Mouse (Mus musculus) right cerebral cortex, postnatal 14 days (tissue): ENCODE measurements around the gene Gbp6.
"Not testable (repeated sequence)": the region's sequence is repeated elsewhere in the genome, so short reads cannot be mapped to it uniquely, and the experiment has no call there.

Experiments used
- DNase-seq: peaks from one replicate; pipeline ENCODE4 v3.0.0; 2022

The Gbp6 gene

DNA sequence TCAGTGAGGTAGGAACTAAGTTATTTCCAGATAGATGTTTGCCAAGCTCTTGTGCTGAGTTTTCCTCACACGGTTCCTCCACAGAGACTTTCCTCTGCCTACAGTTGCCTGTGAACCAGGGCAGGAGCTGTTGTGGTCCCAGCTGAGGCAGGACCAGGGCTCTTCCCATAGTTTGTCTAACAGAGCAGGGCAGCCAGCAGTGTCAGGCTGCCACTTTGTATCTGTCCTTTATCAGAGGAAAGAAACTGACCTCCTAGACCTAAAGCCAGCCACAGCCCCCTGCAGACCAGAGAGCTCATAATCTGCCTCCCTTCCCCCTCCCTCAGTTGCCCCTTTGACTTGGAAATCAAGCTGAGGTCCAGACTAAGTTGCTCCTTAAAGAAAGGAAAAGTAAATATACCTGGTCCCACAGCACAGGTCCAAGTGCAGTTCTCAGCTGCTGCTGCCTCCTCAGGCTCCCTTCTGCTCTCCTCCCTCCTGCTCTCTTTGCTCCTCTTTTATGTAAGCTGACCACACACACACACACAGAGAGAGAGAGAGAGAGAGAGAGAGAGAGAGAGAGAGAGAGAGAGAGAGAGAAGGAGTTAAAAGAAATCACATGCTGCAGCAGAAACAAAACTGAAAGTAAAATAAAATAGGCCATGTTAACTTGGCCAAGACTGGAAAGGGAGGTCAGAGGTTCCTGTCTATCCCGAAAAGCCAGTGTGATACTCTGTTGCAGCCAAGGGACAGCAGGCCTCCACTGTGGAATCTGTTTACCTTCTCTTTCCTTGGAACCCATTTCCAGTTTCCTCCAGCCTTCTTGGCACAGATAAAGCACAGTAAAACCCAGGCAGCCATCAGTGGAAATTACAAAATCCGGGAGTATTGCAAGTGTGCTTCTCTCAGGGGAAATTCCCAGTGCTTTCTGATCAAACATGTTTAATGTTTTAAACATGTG, at the start of gene Gbp6, which contains the start of gene Gm43302:
TSS of gene Gbp6 (minus strand) at position 473 of the 940 bp plus-strand sequence.
TSS of gene Gm43302 (minus strand) at position 470 of the 940 bp plus-strand sequence.
- DNase-seq, result not testable (repeated sequence)

DNA sequence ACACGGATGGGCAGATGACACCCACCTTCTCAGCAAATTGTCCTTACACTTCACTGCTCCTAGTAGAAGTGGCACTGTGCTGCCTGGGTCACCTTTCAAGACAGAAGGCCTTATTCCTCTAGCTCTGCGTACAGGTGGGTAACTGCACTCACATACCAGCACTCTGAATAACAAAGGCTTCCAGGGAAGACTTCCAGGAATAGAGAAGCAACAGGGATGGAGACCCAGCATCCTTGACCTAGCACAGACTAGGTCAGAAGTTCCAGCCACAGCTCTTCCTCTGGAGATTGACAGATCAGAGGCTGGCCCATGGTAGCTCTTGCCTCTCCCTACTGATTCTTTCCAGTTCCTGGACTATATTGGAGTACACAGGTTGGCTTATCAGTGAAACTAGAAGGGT, 47.8 kb upstream of the Gbp6 start:
- no peak for DNase-seq

DNA sequence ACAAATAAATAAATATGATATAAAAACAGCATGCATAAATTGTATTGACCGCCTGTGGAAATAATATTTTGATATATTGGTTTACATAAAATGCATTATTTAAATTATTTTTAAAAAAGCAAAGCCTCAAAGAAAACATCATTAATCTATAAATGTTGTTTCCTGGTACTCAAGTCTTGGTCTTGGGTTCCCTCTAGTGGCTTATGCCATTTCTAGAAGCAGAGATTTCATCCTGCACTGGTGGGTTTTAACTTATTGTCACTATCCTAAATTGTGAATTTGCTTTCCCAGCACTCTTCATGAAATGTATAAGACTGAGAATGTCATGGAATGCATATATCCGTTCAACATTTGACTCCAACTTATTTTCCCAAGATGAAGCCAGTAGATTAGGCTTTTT, 29.0 kb upstream of the Gbp6 start:
- DNase-seq, result no peak

DNA sequence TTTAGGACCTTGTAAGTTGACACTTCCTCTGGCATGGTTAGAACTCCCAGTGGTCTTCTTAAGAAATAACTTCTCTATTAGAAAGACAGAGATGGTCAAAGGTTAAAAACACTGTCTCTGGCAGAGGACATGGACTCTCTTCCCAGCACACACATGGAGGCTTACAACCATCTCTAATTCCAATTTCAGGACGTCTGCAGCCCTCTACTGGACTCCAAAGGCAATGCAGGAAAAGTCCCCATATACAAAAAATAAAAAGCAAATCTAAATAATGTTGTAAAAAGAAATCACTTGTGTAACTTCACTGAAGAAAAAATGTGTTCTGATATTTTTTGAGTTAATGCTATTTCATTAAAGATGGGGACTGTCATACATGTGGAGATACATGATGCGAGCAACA, 17.4 kb upstream of the Gbp6 start:
- DNase-seq, result no peak

DNA sequence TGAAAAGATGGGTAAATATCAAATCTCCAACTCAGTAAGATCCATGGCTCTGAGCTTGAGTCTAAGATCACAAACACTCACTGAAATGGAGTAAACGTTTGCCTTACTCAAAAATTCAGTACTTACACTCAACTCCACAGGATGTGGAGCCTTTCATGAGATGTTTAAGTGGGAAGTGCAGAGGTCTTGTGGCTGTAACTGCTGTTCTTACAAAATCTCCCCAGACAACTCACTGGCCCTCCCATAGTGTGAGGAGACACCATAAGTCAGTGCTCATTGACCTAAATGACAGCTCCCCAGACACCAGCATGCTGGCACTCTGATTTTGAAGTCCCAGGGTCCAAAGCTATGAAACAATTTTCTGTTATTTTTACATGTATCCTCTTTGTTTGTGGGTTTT, 15.7 kb upstream of the Gbp6 start:
- DNase-seq, result not testable (repeated sequence)

DNA sequence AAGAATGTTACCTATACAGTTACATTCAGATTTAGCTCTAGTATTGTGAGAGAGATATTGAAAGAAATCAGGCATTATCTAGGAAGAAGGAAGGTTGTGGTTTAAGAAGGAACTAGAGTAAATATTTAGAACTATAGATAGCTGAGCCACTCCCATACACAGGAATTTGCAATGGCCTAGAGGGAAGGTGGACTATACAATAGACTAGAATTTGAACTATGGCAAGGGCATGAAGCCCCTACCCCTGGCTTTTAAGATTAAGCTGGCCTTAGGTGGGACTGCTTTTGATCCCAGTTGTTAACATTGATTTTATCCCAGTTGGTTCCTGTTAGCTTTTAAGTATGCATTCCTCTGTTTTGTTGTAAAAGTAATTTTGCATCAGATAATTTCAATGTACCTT, 13.4 kb upstream of the Gbp6 start:
- not testable (repeated sequence) for DNase-seq

DNA sequence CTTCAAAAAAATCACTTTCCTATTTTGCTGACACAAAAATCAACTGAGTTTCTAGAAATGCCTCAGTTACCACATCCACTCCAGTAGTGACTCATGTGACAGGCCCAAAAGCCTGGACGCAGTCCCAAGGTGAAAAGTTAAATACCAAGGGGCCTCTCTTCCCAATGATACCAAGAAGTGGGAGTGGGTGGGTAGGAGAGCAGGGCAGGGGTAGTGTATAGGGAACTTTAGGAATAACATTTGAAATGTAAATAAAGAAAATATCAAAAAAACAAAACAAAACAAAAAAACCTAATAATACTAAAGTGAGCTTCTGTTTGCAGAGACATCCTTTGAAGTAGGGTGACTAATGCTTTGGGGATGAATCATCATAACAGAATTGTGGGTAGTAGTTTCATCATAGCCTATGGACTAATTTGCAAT, 12.7 kb upstream of the Gbp6 start:
- DNase-seq, result no peak

DNA sequence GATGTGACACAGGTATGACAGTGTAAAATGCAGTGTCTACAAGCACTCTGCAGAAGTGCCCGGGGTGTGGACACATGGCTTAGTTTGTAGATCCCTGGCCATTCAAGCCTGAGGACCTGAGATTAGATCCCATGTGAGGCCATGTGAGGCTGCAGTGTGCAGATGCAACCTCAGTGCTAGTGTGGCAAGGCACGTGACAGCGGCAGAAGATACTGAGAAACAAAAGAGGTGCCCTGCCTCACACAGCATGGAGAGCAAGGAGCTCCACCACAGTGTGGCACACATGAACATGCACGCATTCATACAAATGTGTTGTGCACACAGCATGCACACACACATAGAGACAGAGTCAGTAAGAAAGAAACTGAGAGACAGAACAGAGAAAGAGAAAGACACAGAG, 12.2 kb upstream of the Gbp6 start:
- DNase-seq, result not testable (repeated sequence)

DNA sequence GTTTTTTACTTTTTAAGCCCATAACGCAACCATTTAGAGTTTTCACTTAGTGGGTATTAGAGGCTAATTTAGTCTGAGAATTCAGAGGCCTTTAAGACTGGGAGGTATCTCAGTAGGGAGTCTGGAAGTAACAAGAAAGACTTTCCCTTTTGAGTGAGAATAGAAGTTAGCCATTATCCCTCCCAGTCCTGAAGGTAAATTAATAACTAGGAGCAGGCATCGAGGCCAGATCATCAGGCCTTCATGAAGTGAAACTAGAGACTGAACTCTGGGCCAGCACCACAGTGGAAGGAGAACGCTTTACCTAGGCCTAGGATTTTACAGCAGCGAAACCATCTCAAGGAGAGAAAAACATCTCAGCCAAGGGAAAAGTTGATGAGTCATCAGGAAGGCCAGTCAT, 8.5 kb upstream of the Gbp6 start:
- DNase-seq, result no peak

DNA sequence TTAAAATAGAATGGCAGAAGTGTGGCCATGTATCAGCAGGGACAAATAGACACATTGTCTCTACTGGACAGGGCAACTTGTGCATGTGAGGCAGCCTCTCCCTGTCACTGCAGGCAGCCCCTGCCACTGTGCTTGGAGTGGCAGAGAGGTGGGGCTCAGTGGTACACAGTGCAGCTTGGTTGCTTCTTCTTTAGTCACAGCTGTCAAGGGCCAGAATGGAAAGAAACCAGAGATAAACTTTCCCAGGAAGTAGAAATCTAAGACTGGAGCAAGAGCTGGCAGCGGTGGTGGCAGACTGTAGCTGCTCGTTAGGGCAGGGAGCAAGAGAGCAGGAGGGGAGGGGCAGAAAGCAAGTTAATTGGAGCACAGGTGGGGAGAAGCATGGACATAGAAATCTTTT, 8.0 kb upstream of the Gbp6 start:
- no peak for DNase-seq

DNA sequence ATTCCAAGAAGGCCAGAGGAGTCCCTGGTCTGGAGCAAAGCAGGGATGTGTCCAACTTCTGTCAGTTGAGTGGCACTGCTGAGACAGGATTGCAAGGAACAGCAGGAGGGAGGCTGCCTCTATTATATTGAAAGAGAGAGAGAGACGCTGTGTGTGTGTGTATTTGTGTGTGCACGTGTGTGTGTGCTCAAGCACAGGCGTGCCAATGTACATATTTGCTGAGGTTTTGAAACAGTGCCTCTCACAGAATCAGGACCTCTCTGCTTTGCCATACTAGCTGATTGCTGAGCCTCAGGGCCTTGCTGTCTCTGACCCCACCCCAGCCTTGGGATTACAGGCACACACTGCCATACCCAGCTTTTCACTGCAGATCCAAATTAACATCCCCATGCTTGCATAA, 2.2 kb upstream of the Gbp6 start:
- DNase-seq, result no peak

DNA sequence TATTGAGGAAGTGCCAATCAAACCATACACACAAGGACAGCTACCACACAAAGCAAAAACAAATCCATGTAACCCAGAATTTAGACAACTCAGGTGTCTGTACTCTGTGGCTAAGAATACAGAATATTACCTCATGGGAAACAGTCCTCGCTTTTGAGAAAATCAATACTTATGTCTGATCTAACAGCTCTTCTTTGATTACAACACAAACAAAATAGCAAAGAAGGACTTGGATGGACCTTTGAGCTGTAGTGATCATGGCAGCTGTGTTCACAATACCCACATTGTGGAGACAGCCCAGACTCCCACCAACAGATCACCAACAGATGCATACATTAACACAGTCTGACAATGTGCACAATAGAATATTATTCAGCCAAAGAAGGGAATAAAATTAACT, 1.0 kb downstream of the Gbp6 start:
- no peak for DNase-seq

DNA sequence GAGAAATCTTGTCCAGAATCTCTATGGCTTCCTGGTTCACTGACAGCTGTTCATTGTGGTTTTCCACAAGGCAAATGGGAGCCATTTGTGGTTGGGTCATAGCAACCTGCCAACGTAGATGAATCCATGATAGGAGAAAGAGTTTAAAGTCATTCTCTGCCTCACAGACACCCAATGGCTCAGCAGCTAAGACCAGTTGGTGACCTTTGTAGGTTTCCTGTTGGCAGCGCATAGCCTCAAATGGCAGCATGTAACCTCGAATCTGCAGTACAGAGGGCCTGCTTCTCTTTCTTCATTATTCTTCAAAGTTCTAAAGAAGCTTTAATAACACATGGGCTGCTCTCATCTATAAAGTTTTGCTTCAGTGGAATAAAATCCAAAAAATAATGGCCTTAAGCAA, 2.6 kb downstream of the Gbp6 start:
- not testable (repeated sequence) for DNase-seq

DNA sequence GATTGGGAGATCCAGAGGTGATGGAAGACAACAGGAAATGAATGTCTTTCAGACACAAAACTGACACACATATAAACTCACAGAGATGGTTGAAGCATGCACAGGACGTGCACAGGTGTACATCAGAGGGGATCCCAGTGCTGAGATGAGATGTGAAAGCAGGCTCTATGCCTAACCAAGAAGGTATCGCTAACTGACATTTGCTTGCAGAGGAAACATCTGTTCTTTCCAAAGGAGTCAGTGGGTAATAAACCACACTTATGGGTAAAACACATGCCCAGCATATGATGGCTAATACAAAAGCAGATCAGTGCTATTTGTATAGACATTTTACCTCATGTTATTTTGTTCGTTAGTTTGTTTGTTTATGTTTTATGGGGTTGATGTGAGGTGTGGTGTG, 32.8 kb downstream of the Gbp6 start:
- DNase-seq, result not testable (repeated sequence)

DNA sequence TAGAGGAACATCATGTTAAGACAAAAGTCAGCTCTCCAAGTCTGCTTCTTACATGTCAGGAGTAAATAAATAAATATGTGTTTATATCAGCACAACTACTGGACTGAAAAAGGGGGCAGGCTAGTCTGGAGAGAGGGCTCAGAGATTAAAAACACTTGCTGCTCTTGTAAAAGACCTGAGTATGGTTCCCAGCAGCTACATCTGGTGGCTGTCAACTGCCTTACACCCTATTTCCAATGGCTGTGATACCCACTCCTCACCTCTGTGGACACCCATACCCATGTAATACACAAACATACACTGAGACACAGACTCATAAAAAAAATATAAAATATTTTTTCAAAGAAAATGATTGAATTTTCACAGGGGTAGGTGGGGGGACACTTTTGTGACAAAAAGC, 41.0 kb downstream of the Gbp6 start:
- no peak for DNase-seq

DNA sequence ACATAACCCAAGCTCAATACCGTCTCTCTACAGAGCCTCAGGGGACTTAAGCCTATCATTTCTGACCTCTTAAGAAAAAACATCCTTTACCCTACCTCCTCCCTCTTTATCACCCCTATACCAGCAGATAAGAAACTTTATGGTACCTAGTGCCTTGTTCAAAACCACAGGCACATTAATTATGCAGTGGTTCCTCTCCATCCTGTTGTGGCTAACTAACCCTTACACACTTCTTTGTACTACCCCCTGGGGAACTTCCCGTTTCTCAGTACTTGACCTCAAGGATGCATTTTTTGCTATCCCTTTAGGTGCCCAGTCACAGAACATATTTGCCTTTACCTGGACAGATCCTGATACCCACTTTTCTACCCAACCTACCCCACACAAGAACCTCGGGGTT, 48.8 kb downstream of the Gbp6 start:
- DNase-seq, result not testable (repeated sequence)

DNA sequence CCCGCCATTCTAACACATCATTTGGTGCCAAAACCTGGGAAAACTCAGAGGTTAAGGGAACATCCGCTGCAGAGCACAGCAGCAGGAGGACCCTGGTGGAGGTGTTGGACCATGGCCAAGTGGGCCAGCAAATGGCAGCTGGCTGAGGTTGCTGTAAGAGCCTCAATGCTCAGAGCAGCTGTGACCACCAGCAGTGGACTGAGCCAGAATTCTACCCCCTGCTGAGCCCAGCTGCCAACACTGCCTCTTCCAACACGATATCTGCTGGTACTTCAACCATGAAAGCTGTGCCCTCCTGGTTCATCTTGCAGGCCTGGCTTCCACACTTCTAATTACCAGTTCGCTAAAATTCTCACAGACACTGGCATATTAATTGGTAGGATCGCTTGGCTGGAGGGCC, 52.5 kb downstream of the Gbp6 start:
- not testable (repeated sequence) for DNase-seq

DNA sequence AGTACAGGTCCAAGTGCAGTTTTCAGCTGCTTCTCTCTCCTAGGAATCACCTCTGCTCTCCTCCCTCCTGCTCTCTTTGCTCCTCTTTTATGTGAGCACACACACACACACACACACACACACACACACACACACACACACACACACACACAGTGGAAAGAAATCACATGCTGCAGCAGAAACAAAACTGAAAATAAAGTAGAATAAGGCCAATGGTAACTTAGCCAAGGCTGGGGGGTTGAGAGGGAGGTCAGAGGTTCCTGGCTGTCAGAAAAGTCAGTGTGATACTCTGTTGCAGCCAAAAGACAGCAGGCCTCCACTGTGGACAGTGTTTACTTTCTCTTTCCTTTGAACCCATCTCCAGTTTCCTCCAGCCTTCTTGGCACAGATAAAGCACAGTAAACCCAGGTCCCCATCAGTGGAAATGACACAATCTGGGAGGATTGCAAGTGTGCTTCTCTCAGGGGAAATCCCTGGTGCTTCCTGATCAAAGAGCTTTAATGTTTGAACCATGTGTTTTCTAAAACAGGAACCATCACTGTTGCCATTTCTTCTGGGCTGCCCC, 53.9 kb downstream of the Gbp6 start, which contains the start of gene Gbp10:
TSS of gene Gbp10 (minus strand) at position 51 of the 565 bp plus-strand sequence.
- not testable (repeated sequence) for DNase-seq

DNA sequence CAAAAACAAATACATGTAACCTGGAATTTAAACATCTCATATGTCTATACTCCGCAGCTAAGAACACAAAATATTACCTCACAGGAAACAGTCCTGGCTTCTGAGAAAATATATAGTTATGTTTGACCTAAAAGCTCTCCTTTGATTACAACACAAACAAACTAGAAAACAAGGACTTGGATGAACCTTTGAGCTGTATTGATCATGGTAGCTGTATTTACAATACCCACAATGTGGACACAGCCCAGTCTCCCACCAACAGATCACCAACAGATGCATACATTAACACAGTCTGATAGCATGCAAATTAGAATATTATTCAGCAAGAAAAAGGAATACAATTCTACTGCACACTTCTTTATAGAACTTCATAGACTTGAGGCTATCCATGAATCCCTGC, 55.1 kb downstream of the Gbp6 start:
- DNase-seq, result not testable (repeated sequence)

DNA sequence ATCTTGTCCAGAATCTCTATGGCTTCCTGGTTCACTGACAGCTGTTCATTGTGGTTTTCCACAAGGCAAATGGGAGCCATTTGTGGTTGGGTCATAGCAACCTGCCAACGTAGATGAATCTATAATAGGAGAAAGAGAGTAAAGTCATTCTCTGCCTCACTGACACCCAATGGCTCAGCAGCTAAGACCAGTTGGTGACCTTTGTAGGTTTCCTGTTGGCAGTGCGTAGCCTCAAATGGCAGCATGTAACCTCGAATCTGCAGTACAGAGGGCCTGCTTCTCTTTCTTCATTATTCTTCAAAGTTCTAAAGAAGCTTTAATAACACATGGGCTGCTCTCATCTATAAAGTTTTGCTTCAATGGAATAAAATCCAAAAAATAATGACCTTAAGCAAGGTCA, 57.5 kb downstream of the Gbp6 start:
- not testable (repeated sequence) for DNase-seq
